Mouse (Mus musculus): Measurements from ENCODE around the gene Tmem130. TPM values are rescaled to one million over a fixed set of nuclear protein-coding genes. Genes with fewer than 3 reads are reported as not detected.

Gene Tmem130
- polyA plus RNA-seq, 1 experiment from 2014 or later = 0.86 TPM

DNA sequence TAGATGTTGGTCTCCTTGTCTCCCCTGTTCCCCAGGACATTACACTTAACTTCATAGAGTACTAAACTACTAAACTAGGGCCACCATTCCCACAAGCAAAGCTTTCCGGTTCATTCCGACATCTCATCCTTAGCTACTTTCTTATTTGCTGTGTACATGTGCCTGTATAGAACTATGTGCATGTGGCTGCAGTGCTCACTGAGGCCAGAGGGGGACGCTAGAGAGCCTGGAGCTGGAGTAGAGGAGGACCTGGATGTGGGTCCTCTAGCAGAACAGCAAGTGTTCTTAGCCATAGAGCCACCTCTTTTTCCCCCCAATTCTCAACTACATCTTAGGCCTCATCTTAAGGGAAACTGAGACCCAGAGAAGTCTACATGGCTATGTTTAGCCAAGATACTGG is 36.1 kb downstream of the Tmem130 start:
- Histone ChIP-seq H3K4me3 (ENCODE audit: low read depth, low read length) (no peak overlapping the region), H3K36me3 (ENCODE audit: control insufficient read depth, insufficient read depth, low read length) (no peaks in the 10 kb centered on the region), H3K4me1 (replicated peaks; ENCODE audit: control insufficient read depth, insufficient read depth, low read length) (no peaks in the 10 kb centered on the region), H3K27ac (ENCODE audit: low read depth, low read length) (no peak overlapping the region), H3K27me3 (replicated peaks; ENCODE audit: control insufficient read depth, insufficient read depth, low read length) (no peaks in the 10 kb centered on the region; the same call in 1 of the 2 replicates), H3K4me2 (no peak overlapping the region), H3K9me3 (ENCODE audit: control insufficient read depth, low read length) (no peaks in the 10 kb centered on the region), H3K9ac (ENCODE audit: low read depth, low read length) (no peak overlapping the region)
- WGBS = 71% methylated on average over 3 of the region's 3 CpGs
- ATAC-seq (replicated peaks; ENCODE audit: low FRiP score) = no peak
- no peak for DNase-seq (ENCODE audit: low spot score)

DNA sequence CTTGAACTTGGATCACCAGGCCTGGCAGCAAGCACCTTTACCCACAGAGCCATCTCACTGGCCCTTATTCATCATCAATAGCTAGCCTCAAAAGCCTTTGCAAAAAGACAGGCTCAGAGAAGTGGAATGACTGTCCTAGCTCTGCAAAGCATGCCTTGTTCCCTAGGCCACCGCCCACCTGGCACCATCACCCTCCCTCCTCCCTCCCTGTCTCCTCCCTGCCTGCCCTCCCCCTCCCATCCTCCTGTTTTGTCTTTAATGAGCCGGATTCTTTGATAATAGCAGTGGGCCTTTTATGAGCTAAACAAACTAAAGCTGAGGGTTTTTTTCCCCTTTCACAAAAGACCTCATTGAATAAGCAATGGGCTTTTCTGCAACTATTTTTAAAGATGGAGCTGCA is 36.7 kb downstream of the Tmem130 start:
- Histone ChIP-seq H3K4me1 (replicated peaks; ENCODE audit: control insufficient read depth, insufficient read depth, low read length) (no peaks in the 10 kb centered on the region), H3K27me3 (replicated peaks; ENCODE audit: control insufficient read depth, insufficient read depth, low read length) (no peaks in the 10 kb centered on the region; the same call in 1 of the 2 replicates), H3K36me3 (ENCODE audit: control insufficient read depth, insufficient read depth, low read length) (no peaks in the 10 kb centered on the region), H3K4me2 (no peak overlapping the region), H3K9me3 (ENCODE audit: control insufficient read depth, low read length) (no peaks in the 10 kb centered on the region), H3K4me3 (ENCODE audit: low read depth, low read length) (no peak overlapping the region), H3K9ac (ENCODE audit: low read depth, low read length) (no peak overlapping the region), H3K27ac (ENCODE audit: low read depth, low read length) (no peak overlapping the region)
- DNase-seq (ENCODE audit: low spot score) (no peak), ATAC-seq (replicated peaks; ENCODE audit: low FRiP score) (no peak)
- WGBS = 54% methylated on average over 2 of the region's 2 CpGs

DNA sequence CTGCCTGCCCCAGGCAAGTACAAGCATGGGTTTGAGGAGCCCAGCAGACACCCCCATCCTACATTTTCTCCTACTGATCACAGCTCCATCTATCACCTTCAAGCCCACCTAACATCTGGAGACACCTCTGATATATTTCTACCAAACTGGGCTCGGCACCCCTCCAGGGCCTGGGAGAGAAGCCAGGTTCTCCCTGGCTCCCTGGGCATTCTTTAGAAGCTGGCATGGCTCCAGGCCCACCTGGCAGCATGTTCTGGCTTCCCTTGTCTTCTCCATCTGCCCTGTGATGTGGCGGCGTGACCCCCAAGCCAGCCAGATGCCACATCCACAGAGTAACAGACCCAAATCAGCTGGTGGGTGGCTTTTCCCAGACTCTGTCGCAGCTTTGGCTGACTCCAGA is 41.3 kb downstream of the Tmem130 start:
- no peaks in the 10 kb centered on the region for H3K4me1 ChIP-seq (replicated peaks; ENCODE audit: control insufficient read depth, insufficient read depth, low read length)
- ATAC-seq (replicated peaks; ENCODE audit: low FRiP score) (no peak), DNase-seq (ENCODE audit: low spot score) (no peak)
- WGBS = 80% methylated on average over 4 of the region's 4 CpGs
- H3K36me3 ChIP-seq (ENCODE audit: control insufficient read depth, insufficient read depth, low read length) = no peaks in the 10 kb centered on the region
- H3K27ac ChIP-seq (ENCODE audit: low read depth, low read length) = no peak overlapping the region
- H3K4me3 ChIP-seq (ENCODE audit: low read depth, low read length) = no peak overlapping the region
- no peaks in the 10 kb centered on the region for H3K27me3 ChIP-seq (replicated peaks; ENCODE audit: control insufficient read depth, insufficient read depth, low read length)
- H3K4me2 ChIP-seq = no peak overlapping the region
- no peaks in the 10 kb centered on the region for H3K9me3 ChIP-seq (ENCODE audit: control insufficient read depth, low read length)
- H3K9ac ChIP-seq (ENCODE audit: low read depth, low read length) = no peak overlapping the region

DNA sequence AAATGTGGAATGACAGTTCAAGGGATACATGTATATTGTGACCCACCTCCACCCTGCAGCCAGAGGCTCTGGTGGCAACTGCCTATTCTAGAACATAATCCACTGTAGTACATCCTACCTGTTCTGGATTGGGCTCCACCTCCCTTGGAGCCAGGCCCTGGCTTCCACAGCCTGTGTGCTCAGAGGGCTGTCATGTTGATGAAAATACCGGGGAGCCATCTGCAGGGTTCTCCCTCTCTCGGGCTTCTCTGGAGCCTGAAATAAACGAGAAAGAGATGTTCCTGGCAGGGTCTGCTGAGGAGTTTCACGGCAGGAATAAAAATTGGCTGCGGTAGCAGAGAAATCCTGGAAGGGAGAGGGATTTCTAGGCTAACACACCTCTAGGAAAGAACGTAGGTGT is 41.8 kb downstream of the Tmem130 start:
- ATAC-seq (replicated peaks; ENCODE audit: low FRiP score) (no peak), DNase-seq (ENCODE audit: low spot score) (no peak)
- 72% methylated on average over 6 of the region's 6 CpGs for WGBS

DNA sequence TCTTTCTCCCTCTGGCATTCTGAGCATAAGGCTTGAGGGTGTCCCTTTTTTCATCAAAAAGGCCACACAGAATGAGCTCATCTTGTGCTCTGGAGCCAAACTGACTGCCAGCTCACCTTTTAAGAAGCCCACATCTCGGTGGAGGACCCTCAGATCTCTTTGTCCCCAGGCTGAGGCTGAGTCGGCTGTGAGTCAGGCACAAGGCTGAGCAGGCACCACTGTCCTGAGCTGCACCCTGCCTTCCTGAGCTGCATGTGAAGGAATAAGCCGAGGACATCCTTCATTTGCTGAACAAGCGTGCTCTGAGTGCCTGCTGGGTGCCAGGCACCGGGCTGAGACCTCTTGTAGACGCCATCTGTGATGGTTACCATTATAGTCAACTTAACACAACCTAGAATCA is 44.4 kb downstream of the Tmem130 start:
- Histone ChIP-seq H3K27me3 (replicated peaks; ENCODE audit: control insufficient read depth, insufficient read depth, low read length) (no peaks in the 10 kb centered on the region), H3K9me3 (ENCODE audit: control insufficient read depth, low read length) (no peaks in the 10 kb centered on the region), H3K9ac (ENCODE audit: low read depth, low read length) (no peak overlapping the region), H3K36me3 (ENCODE audit: control insufficient read depth, insufficient read depth, low read length) (no peaks in the 10 kb centered on the region), H3K4me3 (ENCODE audit: low read depth, low read length) (no peak overlapping the region), H3K4me2 (no peak overlapping the region), H3K4me1 (replicated peaks; ENCODE audit: control insufficient read depth, insufficient read depth, low read length) (no peaks in the 10 kb centered on the region), H3K27ac (ENCODE audit: low read depth, low read length) (no peak overlapping the region)
- WGBS = 58% methylated on average over 6 of the region's 6 CpGs
- ATAC-seq (replicated peaks; ENCODE audit: low FRiP score) (no peak), DNase-seq (ENCODE audit: low spot score) (no peak)

More for the DNA sequence above, 41.8 kb downstream of the Tmem130 start:
- H3K9me3 ChIP-seq (ENCODE audit: control insufficient read depth, low read length) = no peaks in the 10 kb centered on the region
- no peak overlapping the region for H3K9ac ChIP-seq (ENCODE audit: low read depth, low read length)
- H3K27me3 ChIP-seq (replicated peaks; ENCODE audit: control insufficient read depth, insufficient read depth, low read length) = no peaks in the 10 kb centered on the region
- no peaks in the 10 kb centered on the region for H3K36me3 ChIP-seq (ENCODE audit: control insufficient read depth, insufficient read depth, low read length)
- no peak overlapping the region for H3K4me2 ChIP-seq
- no peak overlapping the region for H3K27ac ChIP-seq (ENCODE audit: low read depth, low read length)
- no peak overlapping the region for H3K4me3 ChIP-seq (ENCODE audit: low read depth, low read length)
- H3K4me1 ChIP-seq (replicated peaks; ENCODE audit: control insufficient read depth, insufficient read depth, low read length) = no peaks in the 10 kb centered on the region

DNA sequence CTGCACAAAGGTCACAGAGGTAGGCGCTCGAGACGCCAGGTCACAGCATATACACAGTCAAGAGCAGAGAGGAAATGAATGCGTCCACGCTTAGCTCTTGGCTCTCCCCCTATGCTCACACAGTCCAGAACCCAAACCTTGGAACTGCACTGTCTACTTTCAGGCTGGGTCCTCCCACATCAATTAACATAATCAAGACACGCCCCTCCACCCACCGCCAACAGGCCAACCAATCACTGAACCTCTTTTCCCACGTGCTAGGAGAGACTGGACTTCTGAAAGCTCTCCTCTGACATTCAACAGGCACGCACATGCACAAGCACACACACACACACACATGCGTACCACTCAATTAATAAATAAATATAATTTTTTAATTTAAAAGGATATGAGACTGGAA is 48.2 kb downstream of the Tmem130 start:
- no peaks in the 10 kb centered on the region for H3K4me1 ChIP-seq (replicated peaks; ENCODE audit: control insufficient read depth, insufficient read depth, low read length)
- H3K9ac ChIP-seq (ENCODE audit: low read depth, low read length) = no peak overlapping the region
- no peak overlapping the region for H3K27ac ChIP-seq (ENCODE audit: low read depth, low read length)
- no peak overlapping the region for H3K4me3 ChIP-seq (ENCODE audit: low read depth, low read length)
- no peaks in the 10 kb centered on the region for H3K9me3 ChIP-seq (ENCODE audit: control insufficient read depth, low read length)
- H3K27me3 ChIP-seq (replicated peaks; ENCODE audit: control insufficient read depth, insufficient read depth, low read length) = no peaks in the 10 kb centered on the region
- H3K4me2 ChIP-seq = no peak overlapping the region
- ATAC-seq (replicated peaks; ENCODE audit: low FRiP score) = no peak
- no peak for DNase-seq (ENCODE audit: low spot score)
- 83% methylated on average over 10 of the region's 10 CpGs for WGBS
- no peaks in the 10 kb centered on the region for H3K36me3 ChIP-seq (ENCODE audit: control insufficient read depth, insufficient read depth, low read length)

DNA sequence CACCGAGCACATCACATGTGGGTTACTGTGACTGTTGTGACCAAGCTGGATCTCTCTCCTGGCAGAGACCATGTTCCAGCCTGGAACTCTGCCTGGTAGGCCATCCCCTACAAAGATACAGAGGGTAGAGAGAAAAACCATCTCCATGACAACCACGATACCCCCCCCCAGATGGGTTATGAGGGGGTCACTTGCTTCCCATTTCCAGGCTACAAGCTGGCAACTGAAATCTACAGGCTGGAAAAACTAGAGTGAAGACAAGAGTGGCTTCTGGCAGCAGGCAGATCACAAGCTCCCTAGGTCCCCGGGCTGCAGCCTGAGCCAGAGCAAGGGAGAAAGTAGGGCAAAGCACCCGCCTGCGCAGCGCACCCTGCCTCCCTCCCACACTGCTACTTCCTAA is 54.0 kb downstream of the Tmem130 start:
- Histone ChIP-seq H3K9me3 (ENCODE audit: control insufficient read depth, low read length) (no peaks in the 10 kb centered on the region), H3K27me3 (replicated peaks; ENCODE audit: control insufficient read depth, insufficient read depth, low read length) (no peaks in the 10 kb centered on the region), H3K36me3 (ENCODE audit: control insufficient read depth, insufficient read depth, low read length) (no peaks in the 10 kb centered on the region), H3K9ac (ENCODE audit: low read depth, low read length) (no peak overlapping the region), H3K4me3 (ENCODE audit: low read depth, low read length) (no peak overlapping the region), H3K4me1 (replicated peaks; ENCODE audit: control insufficient read depth, insufficient read depth, low read length) (no peaks in the 10 kb centered on the region), H3K4me2 (no peak overlapping the region), H3K27ac (ENCODE audit: low read depth, low read length) (no peak overlapping the region)
- 84% methylated on average over 6 of the region's 6 CpGs for WGBS
- ATAC-seq (replicated peaks; ENCODE audit: low FRiP score) (no peak), DNase-seq (ENCODE audit: low spot score) (no peak)

DNA sequence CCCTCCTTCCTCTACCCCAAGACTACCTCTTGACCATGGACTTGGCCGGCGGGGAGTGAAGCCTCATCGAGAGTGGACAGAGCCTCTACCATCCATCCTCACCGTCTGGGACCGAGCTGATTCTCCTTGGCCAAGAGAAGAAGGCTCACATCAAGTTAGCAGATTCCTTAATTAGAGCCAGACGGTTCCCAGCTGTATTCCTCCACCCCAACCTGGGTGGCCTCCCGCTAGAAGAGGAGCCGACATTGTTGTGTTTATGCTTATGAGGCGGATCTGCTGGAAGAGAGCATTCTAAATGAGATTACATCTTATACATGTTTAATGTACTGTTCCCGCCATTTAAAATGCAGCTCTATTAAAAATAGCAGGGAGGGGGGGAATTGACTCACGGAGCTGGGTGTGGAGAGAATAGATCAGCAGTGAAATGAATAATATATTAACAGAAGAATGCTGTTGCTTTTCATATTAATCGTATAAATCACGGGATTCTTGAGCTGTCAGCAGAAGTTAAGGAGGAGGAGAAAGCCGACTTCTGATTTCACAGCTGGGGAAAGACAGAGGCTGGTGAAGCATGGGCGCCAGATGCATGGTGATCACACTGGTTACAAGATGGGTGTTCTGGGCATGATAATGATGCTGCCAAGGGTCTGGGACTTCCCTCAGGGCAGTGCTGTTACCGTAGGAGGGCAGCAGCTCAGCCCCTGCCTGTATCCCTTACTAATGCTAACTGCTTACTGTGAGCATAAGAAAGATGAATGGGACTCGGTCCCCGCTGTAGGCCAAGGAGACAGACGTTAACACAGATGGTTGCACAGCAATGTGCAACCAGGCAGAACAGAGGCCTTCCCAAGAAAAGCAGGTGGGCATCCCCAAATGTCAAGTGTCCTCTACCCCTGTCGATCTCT is 57.9 kb downstream of the Tmem130 start:
- Histone ChIP-seq H3K27me3 (replicated peaks; ENCODE audit: control insufficient read depth, insufficient read depth, low read length) (no peaks in the 10 kb centered on the region), H3K4me3 (ENCODE audit: low read depth, low read length) (no peak overlapping the region), H3K36me3 (ENCODE audit: control insufficient read depth, insufficient read depth, low read length) (no peaks in the 10 kb centered on the region), H3K4me1 (replicated peaks; ENCODE audit: control insufficient read depth, insufficient read depth, low read length) (no peaks in the 10 kb centered on the region), H3K4me2 (no peak overlapping the region), H3K9me3 (ENCODE audit: control insufficient read depth, low read length) (no peaks in the 10 kb centered on the region), H3K27ac (ENCODE audit: low read depth, low read length) (no peak overlapping the region), H3K9ac (ENCODE audit: low read depth, low read length) (no peak overlapping the region)
- WGBS = 76% methylated on average over 20 of the region's 20 CpGs
- ATAC-seq (replicated peaks; ENCODE audit: low FRiP score) (no peak), DNase-seq (ENCODE audit: low spot score) (no peak)
